Mouse (Mus musculus) limb, embryonic 11.5 days (tissue): Measurements from ENCODE around the gene Tpcn2. TPM values are rescaled to one million over a fixed set of nuclear protein-coding genes. Genes with fewer than 3 reads are reported as not detected.

Experiments used
- ATAC-seq: fragments of 200-750 bp; cut with Nextera tagmentation; 2 replicates; pipeline ENCODE4 v1.8.0; 2017; ENCODE audit warnings: low read depth; ENCODE audit not compliant: insufficient number of reproducible peaks, low FRiP score, low TSS enrichment
- DNase-seq: peaks from one replicate; pipeline ENCODE4 v3.0.0-alpha.2; 2015; ENCODE audit warnings: low spot score
- H3K27ac ChIP-seq: fragments of 300-500 bp; sonication (generic); replicated peaks from 2 replicates; pipeline ENCODE4 v1.5.1; 2014; ENCODE audit warnings: low read depth, mild to moderate bottlenecking, low read length
- H3K27me3 ChIP-seq: fragments of 300-500 bp; sonication (generic); 2 replicates; pipeline ENCODE4 v1.6.1; 2014; ENCODE audit warnings: mild to moderate bottlenecking, low read length, mixed read lengths; ENCODE audit not compliant: control insufficient read depth, insufficient read depth
- H3K36me3 ChIP-seq: fragments of 300-500 bp; sonication (generic); 2 replicates; pipeline ENCODE4 v1.6.1; 2014; ENCODE audit warnings: mild to moderate bottlenecking, low read length, moderate library complexity, mixed read lengths; ENCODE audit not compliant: control insufficient read depth, insufficient read depth
- H3K4me1 ChIP-seq: fragments of 300-500 bp; sonication (generic); 2 replicates; pipeline ENCODE4 v1.6.1; 2014; ENCODE audit warnings: low read length, mixed read lengths; ENCODE audit not compliant: control insufficient read depth, insufficient read depth
- H3K4me2 ChIP-seq: fragments of 300-500 bp; sonication (generic); 2 replicates; pipeline ENCODE4 v1.6.1; 2014; ENCODE audit warnings: low read depth, mild to moderate bottlenecking, moderate library complexity; ENCODE audit not compliant: severe bottlenecking
- H3K4me3 ChIP-seq: fragments of 300-500 bp; sonication (generic); 2 replicates; pipeline ENCODE4 v1.5.1; 2014; ENCODE audit warnings: low read depth, low read length
- H3K9ac ChIP-seq: fragments of 300-500 bp; sonication (generic); 2 replicates; pipeline ENCODE4 v1.6.1; 2014; ENCODE audit warnings: mild to moderate bottlenecking, low read length
- H3K9me3 ChIP-seq: fragments of 300-500 bp; sonication (generic); 2 replicates; pipeline ENCODE4 v1.6.1; 2016; ENCODE audit warnings: low read length; ENCODE audit not compliant: control insufficient read depth
- WGBS: fragments of 180-500 bp; shearing (Covaris S2); extraction: QIAGEN DNeasy Blood & Tissue Kit; methylation state at CpG from one replicate; pipeline ENCODE4 v1.1.7; 2014; 5-methylcytosine and 5-hydroxymethylcytosine counted together
- polyA plus RNA-seq: library from polyadenylated mRNA; unstranded; fragments of >200 nt; fragmentation: Nextera tagmentation; extraction: Ambion mirVana; gene quantifications from 2 replicates; pipeline ENCODE4 v1.2.1, GENCODE M21; 2014

The Tpcn2 gene
- polyA plus RNA-seq, 1 experiment from 2014 or later: 3.2 TPM

GRCm38 (mm10) chr7:145248911-145249310 lies 34.9 kb downstream of the Tpcn2 start:
- no peak overlapping the region for H3K9ac ChIP-seq
- H3K9me3 ChIP-seq: no peaks in the 10 kb centered on the region
- no peaks in the 10 kb centered on the region for H3K27me3 ChIP-seq
- no peak overlapping the region for H3K27ac ChIP-seq
- no peak for DNase-seq
- no peak overlapping the region for H3K4me2 ChIP-seq
- H3K4me1 ChIP-seq: 0 out of 2 replicates have a peak, but pooled peaks cover 2% of the 10 kb centered on the region
- ATAC-seq: no peak
- H3K36me3 ChIP-seq: no peaks in the 10 kb centered on the region
- WGBS: 81% methylated on average over 2 of the region's 2 CpGs
- no peak overlapping the region for H3K4me3 ChIP-seq

DNA sequence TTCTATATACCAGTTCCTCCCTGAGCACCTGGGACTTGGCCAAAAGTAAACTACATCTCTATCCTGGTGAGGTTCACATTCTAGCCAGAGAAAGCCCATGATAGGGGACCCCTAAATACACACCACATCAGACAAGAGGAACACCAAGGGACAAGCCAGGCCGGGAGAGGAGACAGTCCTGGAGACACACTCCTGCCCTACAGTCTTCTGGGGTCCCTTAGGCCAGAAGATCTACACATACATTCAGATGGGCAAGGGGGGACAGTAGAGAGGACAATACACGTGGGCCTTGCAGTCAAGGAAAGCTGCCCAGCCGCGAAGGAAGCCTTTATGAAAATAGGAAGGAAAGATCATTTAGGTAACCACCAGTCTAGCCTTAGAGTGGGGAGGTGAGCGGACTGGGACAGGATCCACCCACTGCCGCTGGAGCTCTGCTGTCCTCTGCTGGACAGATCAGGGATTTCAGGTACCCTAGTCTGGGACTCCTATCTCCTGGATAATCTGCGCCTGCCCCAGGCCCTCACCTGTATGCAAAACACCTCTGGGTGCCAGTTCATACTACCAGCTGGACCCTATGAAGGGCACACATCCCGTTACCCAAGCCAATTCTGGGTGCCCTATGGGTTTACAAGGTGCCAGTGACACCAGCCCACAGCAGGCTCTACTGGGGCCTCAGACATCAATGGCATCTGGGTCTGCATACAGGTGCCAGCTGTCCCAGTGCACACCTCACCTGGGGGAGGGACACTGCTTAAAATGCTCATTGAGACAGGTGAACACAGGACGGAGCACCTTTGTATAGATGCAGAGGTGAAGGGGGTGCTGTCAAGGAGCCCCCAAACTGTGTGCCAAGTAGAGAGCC lies 40.7 kb downstream of the Tpcn2 start:
- H3K4me3 ChIP-seq: no peak overlapping the region
- H3K4me1 ChIP-seq: 0 out of 2 replicates have a peak, but pooled peaks cover 3% of the 10 kb centered on the region
- H3K9ac ChIP-seq: no peak overlapping the region
- no peaks in the 10 kb centered on the region for H3K27me3 ChIP-seq
- ATAC-seq: peak; percentile 74
- H3K27ac ChIP-seq: no peak overlapping the region
- DNase-seq: peak; percentile 92
- no peaks in the 10 kb centered on the region for H3K9me3 ChIP-seq
- no peak overlapping the region for H3K4me2 ChIP-seq
- 14% methylated on average over 9 of the region's 9 CpGs for WGBS
- H3K36me3 ChIP-seq: no peaks in the 10 kb centered on the region

DNA sequence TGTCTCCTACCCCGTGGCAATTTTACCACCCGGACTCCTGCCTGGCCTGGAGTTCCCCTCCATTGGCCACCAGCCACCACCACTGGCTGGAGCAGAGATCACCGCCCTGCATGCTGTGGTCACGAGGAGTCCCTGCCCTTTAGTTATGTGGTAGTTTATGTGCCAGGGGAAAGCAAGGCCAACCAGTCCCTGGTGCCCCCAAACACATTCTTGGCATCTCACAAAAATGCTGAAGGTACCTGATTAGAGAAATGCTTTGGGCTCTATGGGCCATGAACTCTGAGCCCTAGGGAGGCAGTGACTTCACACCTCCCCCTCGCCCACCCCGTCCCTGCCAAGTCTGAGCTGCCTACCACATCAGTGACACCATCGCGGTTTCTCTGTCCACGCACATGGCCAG lies 41.8 kb downstream of the Tpcn2 start:
- no peak overlapping the region for H3K9ac ChIP-seq
- H3K4me1 ChIP-seq: 0 out of 2 replicates have a peak, but pooled peaks cover 3% of the 10 kb centered on the region
- no peaks in the 10 kb centered on the region for H3K27me3 ChIP-seq
- H3K4me2 ChIP-seq: no peak overlapping the region
- H3K4me3 ChIP-seq: no peak overlapping the region
- H3K27ac ChIP-seq: no peak overlapping the region
- ATAC-seq: no peak
- H3K36me3 ChIP-seq: no peaks in the 10 kb centered on the region
- DNase-seq: no peak
- 85% methylated on average over 9 of the region's 9 CpGs for WGBS
- no peaks in the 10 kb centered on the region for H3K9me3 ChIP-seq

DNA sequence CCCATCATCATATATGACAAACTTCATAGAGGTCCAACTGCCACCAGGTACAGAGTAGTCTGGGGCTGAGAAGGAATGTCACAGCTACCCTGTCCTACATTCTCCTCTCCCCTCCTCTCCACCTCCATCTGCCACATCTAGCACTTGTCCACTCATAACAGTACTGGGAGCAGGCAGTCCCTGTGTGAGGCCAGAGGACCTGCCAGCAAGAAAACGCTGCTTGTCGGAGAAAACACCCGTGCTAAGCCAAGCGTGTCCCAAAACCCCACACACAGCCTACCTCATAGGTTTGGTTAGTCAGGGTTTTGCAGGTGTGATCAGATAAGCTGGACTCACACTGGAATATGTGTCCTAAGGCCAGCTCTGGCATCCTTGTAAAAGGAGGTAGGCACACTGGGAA lies 42.9 kb downstream of the Tpcn2 start:
- no peak overlapping the region for H3K4me2 ChIP-seq
- no peak for DNase-seq

DNA sequence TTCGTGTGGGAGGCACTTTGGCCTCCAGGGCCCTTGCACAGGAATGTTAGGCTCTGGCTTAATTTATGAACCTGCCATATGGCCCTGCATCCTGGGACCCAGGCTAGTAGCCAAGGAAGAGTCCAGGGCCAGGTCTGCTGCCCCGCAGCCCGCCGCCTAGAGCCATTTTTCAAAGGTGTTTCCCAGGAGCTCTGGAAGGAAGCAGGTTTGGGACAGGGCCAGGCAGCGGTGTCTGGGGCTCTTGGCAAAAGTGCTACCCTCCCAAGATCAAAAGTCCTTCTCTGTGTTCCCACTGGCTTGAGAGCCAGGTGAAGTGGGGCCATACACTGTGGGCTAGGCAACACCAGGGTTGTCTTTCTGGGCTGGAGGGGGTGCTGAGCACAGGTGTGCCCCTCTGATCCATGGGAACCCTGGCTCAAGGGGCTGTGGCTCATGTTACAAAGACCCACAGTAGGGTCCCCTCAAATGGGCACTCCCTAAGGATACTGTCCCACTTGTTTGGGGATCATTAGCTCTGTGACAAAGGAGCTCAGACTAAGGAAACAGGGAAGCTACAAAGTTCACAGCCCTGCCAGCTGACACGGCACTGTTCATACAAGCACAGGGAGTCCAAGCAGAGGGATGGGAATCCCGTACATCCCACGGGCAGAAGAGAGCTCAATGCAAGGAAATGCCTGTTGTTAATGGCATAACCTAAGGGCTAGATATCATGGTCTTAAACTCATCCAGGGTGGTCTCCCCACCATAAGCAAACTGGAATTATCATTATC lies 43.9 kb downstream of the Tpcn2 start:
- no peak for DNase-seq
- no peak overlapping the region for H3K27ac ChIP-seq

More for the DNA sequence above, 42.9 kb downstream of the Tpcn2 start:
- 90% methylated on average over 4 of the region's 4 CpGs for WGBS
- Histone ChIP-seq H3K4me1 (0 out of 2 replicates have a peak, but pooled peaks cover 3% of the 10 kb centered on the region), H3K27ac (no peak overlapping the region), H3K9me3 (no peaks in the 10 kb centered on the region), H3K27me3 (no peaks in the 10 kb centered on the region), H3K4me3 (no peak overlapping the region), H3K36me3 (no peaks in the 10 kb centered on the region), H3K9ac (no peak overlapping the region)
- ATAC-seq: no peak

DNA sequence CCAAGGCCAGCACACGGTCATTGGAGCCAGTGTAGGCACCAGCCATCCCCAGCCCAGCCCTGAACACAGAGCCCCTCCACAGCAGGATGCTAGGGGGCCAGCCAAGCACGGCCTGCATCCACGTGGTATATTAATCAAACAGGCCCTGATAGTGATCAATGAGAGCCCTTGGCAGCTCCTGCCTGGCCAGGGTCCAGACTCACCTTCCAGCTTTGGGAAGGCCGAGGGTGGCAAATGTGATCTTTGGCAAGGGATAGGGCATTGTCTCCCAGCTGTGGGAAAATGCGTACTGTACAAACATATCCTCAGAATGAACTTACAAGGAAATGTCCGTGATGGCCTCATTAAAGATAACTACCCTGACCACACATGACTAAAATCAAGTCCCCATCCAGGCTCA lies 44.7 kb downstream of the Tpcn2 start:
- no peak for DNase-seq
- ATAC-seq: no peak
- Histone ChIP-seq H3K4me2 (no peak overlapping the region), H3K4me3 (no peak overlapping the region), H3K36me3 (no peaks in the 10 kb centered on the region), H3K9me3 (no peaks in the 10 kb centered on the region), H3K27ac (no peak overlapping the region), H3K9ac (no peak overlapping the region), H3K4me1 (0 out of 2 replicates have a peak, but pooled peaks cover 3% of the 10 kb centered on the region), H3K27me3 (no peaks in the 10 kb centered on the region)
- WGBS: 63% methylated on average over 6 of the region's 6 CpGs

More for the DNA sequence above, 43.9 kb downstream of the Tpcn2 start:
- Histone ChIP-seq H3K36me3 (no peaks in the 10 kb centered on the region), H3K4me3 (no peak overlapping the region), H3K4me1 (0 out of 2 replicates have a peak, but pooled peaks cover 3% of the 10 kb centered on the region), H3K9ac (no peak overlapping the region), H3K27me3 (no peaks in the 10 kb centered on the region), H3K9me3 (no peaks in the 10 kb centered on the region), H3K4me2 (no peak overlapping the region)
- WGBS: 60% methylated on average over 8 of the region's 8 CpGs
- ATAC-seq: no peak

DNA sequence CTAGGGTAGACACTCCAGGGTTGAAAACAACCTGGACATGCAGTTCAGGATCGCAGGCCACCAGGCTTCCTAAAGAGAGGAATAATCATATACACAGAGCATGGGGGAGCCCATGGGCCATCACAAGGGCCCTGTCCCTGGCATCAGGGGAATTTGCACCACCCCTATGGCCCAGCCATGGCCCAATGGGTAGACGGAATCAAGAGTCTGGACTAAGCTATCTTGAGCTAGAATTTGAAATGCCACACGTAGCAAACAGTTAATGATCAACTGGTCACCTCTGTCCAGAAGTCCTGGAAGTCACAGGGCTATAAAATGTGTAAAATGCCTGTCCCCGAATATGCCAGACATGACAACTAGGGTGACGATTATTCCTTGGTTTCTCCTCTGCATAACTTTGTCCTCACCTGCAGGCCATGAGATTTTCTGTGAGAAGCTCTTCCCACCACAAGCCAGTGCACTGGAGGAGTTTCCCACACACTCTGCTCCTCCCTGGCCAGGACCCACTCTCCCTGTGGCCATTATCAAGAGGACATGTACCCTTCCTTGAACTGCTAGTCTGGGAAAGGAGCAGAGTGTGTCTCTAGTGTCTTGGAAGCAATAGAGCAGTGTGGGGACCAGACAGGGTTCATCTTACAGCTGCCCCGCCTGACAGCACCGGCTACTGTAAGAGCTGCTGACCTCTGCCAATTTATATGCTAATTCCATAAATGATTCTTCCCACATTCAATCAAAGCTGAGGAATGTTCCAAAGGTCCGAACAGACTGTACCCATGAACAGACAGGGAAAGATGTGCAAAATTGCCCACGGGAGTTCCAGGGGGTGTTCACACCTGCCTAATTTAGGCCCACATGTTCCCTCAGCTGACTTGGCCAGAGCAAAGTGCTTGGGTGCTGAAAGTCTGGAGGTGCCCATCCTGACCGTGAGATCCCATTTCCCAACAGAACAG lies 48.7 kb downstream of the Tpcn2 start:
- DNase-seq (no peak), ATAC-seq (no peak)
- Histone ChIP-seq H3K9ac (no peak overlapping the region), H3K9me3 (no peaks in the 10 kb centered on the region), H3K36me3 (no peaks in the 10 kb centered on the region), H3K4me2 (no peak overlapping the region), H3K27me3 (no peaks in the 10 kb centered on the region), H3K27ac (no peak overlapping the region), H3K4me1 (0 out of 2 replicates have a peak, but pooled peaks cover 6% of the 10 kb centered on the region), H3K4me3 (no peak overlapping the region)
- 77% methylated on average over 10 of the region's 10 CpGs for WGBS
